Mouse (Mus musculus): ENCODE measurements around the gene Jam2. TPM values are rescaled to one million over a fixed set of nuclear protein-coding genes. Genes with fewer than 3 reads are reported as not detected.

Jam2 gene
- 2.0 and 2.3 TPM in 2 replicates for polyA plus RNA-seq (2015; fragmentation: Nextera tagmentation; extraction: Ambion mirVana)

DNA sequence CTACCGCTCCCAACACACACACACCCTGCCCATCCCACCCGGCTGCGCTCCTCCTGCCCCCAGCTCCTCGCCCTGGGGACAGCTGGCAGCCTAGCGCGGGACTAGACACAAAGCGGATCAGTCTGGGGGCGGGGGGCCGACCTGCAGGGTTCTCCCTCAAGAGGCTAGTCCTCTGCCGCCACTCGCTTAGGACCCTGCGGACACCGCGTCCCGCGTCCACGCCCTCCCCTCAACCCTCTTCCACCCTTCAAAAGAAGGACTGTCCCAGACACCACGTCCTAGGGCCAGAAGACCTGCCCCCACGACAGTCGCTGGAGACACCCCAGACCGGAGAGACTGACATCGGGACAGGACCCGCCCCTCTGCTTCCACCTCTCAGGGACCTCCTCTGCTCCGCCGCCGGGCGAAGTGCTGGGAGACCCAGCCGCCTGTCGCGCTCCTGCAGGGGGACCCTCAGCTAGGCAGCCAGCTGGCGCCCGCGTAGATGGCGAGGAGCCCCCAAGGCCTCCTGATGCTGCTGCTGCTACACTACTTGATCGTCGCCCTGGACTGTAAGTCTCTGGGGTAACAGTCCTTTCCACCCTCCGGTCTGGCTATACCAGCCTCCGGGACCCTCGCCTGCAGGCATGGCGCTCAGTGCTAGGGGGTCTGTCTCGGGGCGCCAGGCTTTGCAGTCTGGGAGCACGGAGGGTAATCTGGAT, at the start of gene Jam2:
TSS of gene Jam2 (plus strand) at position 121 of the 701 bp plus-strand sequence.
- no peaks in the 10 kb centered on the region for H3K9me3 ChIP-seq (replicated peaks)
- no peak within 1 kb of the TSS for H3K9ac ChIP-seq
- peak within 1 kb of the TSS; percentile 49 for H3K4me3 ChIP-seq (replicated peaks)
- H3K4me1 ChIP-seq (replicated peaks): no peaks in the 10 kb centered on the region
- peak; percentile 56 for ATAC-seq (ENCODE audit: insufficient read depth)
- under 1% methylated on average over 43 of the region's 43 CpGs for WGBS (ENCODE audit: insufficient replicate concordance)
- peak within 1 kb of the TSS; percentile 67 for H3K4me2 ChIP-seq
- H3K27me3 ChIP-seq: peaks cover 48% of the 10 kb centered on the region
- no peaks in the 10 kb centered on the region for H3K36me3 ChIP-seq (replicated peaks)
- H3K27ac ChIP-seq (replicated peaks): no peak within 1 kb of the TSS

DNA sequence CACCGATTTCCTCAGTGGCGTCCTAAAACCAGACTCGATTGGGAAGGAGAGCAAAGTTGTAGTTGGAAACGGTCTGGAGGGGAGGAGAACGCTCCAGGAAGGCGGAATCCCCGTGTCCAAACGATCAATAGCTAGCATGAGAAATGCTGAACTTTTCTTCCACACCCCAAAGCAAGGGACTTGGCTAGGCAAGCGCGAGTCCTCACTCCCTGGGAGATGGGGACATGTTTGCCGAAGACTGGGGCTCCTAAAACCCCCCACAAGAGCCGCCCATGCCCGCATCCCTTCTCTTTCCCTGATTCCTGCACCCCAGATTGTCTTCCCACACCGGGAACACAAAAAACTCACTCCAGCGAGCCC, 39.1 kb upstream of the Jam2 start:
- 0 out of 2 replicates have a peak overlapping the region, but pooled peaks have one; percentile 15 for H3K27ac ChIP-seq (replicated peaks)
- peaks cover 18% of the 10 kb centered on the region for H3K4me1 ChIP-seq (replicated peaks)
- under 1% methylated on average over 15 of the region's 15 CpGs for WGBS (ENCODE audit: insufficient replicate concordance)
- peak overlapping the region; percentile 69 for H3K4me3 ChIP-seq (replicated peaks)
- no peaks in the 10 kb centered on the region for H3K27me3 ChIP-seq
- peak overlapping the region; percentile 55 for H3K9ac ChIP-seq
- H3K36me3 ChIP-seq (replicated peaks): peaks cover 16% of the 10 kb centered on the region
- H3K4me2 ChIP-seq: peak overlapping the region; percentile 80
- no peaks in the 10 kb centered on the region for H3K9me3 ChIP-seq (replicated peaks)
- ATAC-seq (ENCODE audit: insufficient read depth): peak; percentile 32

DNA sequence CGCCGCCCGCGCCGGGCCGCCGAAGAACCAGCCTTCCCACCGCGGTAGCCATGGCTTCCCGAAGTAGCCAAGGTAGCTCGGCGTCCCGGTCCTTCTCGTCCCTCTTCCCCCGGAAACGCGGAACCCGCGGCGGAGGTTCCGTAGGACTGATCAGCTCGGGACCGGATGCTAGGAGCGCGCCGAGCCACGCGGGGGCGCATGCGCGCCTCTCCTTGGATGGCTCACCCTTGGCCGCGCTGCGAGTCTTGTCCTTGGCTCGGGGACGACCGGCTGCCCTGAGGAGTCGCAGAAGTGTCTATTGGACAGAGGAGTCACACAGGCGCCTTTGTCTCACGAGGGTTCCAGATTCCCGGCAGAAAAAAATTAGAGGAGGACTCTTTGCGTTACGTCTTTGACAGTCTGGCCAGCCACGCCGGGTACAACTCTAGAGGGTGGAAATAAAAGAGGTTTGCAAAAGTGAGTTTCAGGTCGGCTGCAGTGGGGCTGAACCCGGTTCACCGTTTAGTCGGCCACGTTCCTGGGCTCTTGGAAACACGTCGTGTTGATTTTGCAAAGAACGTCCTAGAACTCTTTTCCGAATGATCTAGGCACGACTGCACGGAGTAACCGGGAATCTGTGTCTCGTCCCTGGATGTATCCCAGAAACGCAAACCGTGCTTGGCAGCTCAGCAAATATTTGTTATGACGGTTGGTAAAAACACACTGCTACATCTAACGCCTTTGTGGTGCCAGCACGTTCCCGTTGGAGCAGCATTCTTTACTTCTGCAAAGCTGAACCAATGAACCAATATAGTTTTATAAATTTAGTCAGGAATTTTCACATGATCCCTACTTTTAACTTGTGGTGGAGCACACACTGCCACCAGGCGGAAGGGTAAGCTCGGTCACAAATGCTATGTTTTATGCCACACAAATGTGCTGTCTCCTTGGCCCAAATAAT, 38.5 kb upstream of the Jam2 start, which contains the start of gene Mrpl39:
TSS of gene Mrpl39 (minus strand) at position 577 of the 940 bp plus-strand sequence.
- H3K9me3 ChIP-seq (replicated peaks): no peaks in the 10 kb centered on the region
- H3K27ac ChIP-seq (replicated peaks): 0 out of 2 replicates have a peak within 1 kb of the TSS, but pooled peaks have one; percentile 15
- under 1% methylated on average over 66 of the region's 66 CpGs for WGBS (ENCODE audit: insufficient replicate concordance)

DNA sequence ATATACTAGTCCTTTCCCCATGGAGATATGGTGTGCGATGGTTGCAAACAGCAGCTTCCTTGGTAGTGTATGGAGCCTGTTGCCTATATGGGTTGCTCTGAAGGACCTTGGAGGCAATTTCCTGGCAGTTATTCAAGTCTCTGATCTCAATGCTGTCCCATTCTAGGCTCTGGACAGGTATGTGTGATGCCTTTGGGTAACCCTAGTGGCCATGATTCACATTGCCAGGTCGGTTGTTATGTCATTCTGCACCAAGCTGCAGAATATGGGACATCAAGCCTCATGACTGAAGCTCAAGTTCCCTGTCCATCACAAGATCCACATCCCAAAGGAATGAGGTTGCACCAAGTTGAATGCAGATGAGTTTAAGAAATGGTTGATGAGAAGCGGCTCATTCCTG, 36.6 kb upstream of the Jam2 start:
- ATAC-seq (ENCODE audit: insufficient read depth): no peak
- 67% methylated on average over 3 of the region's 3 CpGs for WGBS (ENCODE audit: insufficient replicate concordance)
- no peak overlapping the region for H3K4me3 ChIP-seq (replicated peaks)

More for the DNA sequence above, 38.5 kb upstream of the Jam2 start, which contains the start of gene Mrpl39:
- ATAC-seq (ENCODE audit: insufficient read depth): peak; percentile 98
- no peaks in the 10 kb centered on the region for H3K27me3 ChIP-seq
- H3K9ac ChIP-seq: peak within 1 kb of the TSS; percentile 55
- peaks cover 18% of the 10 kb centered on the region for H3K4me1 ChIP-seq (replicated peaks)
- peaks cover 12% of the 10 kb centered on the region; the same call in 1 of the 2 replicates for H3K36me3 ChIP-seq (replicated peaks)
- peak within 1 kb of the TSS; percentile 69 for H3K4me3 ChIP-seq (replicated peaks)
- peak within 1 kb of the TSS; percentile 80 for H3K4me2 ChIP-seq

DNA sequence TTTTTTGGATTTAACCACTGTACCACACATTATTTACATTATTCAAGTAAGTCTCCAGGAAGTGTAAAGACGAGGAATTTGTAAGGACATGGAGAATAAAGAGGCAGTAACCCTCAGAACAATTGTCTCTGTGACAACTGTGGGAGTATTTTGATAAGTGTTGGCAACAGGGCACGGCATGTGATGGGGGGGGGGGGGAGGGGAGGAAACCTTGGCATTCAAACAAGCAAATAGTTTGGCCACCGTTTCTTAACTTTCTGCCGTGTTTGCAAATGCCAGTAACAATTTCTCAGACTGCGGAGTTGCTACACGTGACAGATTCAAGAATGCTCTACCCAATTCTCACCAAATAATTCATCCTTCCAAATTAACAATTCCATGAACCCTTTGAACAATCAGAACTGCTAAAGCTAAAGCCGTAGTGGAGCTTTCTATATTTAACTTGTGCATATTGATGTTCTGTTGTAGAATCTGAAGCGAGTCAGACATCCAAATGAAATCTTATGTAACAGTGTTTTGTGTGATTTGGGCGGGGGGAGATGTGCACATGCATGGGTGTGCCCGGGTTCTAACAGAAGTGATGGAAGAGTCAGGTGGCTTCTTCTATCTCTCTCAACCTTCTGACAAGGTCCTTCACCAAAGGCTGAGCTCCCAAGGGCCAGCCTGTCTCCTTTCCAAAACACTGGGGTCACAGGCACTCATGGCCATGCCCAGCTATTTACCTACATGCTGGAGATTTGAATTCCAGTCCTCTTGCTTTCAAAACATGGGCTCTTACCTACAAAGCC, 29.0 kb upstream of the Jam2 start:
- no peaks in the 10 kb centered on the region for H3K4me1 ChIP-seq (replicated peaks)
- H3K4me3 ChIP-seq (replicated peaks): no peak overlapping the region
- no peaks in the 10 kb centered on the region for H3K36me3 ChIP-seq (replicated peaks)

More for the DNA sequence above, 36.6 kb upstream of the Jam2 start:
- H3K9me3 ChIP-seq (replicated peaks): no peaks in the 10 kb centered on the region
- no peak overlapping the region for H3K4me2 ChIP-seq
- H3K4me1 ChIP-seq (replicated peaks): peaks cover 18% of the 10 kb centered on the region
- no peaks in the 10 kb centered on the region for H3K27me3 ChIP-seq
- H3K27ac ChIP-seq (replicated peaks): no peak overlapping the region
- H3K36me3 ChIP-seq (replicated peaks): no peaks in the 10 kb centered on the region
- H3K9ac ChIP-seq: no peak overlapping the region

DNA sequence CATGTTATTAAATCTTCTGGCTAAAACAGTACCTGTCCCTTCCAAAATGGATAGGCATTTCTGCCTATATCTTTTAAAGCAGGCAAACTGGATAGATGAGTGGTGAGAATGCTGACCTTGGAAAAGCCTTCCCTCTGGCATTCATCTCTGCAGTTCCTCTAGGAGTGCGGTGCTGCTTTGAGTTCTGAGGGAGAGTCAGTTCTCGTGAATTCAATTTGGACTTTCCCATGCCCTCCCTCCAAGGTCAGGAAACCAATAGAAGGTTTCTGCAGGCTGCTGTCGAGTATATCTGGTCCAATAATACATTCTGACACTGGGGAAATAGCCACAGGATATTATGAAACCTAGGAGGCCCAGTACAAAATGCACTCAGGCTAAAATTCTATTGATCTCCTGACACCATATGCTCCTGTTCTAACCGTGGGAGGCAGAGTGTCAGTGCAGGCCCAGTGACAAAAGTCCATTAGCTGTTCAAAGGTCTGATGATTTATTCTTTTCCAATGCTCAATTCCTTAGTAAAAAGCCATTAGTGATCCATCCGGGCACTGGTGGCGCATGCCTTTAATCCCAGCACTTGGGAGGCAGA, 28.1 kb upstream of the Jam2 start:
- Histone ChIP-seq H3K36me3 (replicated peaks) (no peaks in the 10 kb centered on the region), H3K27ac (replicated peaks) (no peak overlapping the region), H3K4me2 (no peak overlapping the region), H3K9me3 (replicated peaks) (no peaks in the 10 kb centered on the region), H3K4me1 (replicated peaks) (no peaks in the 10 kb centered on the region), H3K4me3 (replicated peaks) (no peak overlapping the region), H3K9ac (no peak overlapping the region), H3K27me3 (no peaks in the 10 kb centered on the region)
- ATAC-seq (ENCODE audit: insufficient read depth): no peak
- WGBS (ENCODE audit: insufficient replicate concordance): 58% methylated on average over 6 of the region's 6 CpGs

More for the DNA sequence above, 29.0 kb upstream of the Jam2 start:
- Histone ChIP-seq H3K4me2 (no peak overlapping the region), H3K9me3 (replicated peaks) (no peaks in the 10 kb centered on the region), H3K27ac (replicated peaks) (no peak overlapping the region), H3K27me3 (no peaks in the 10 kb centered on the region), H3K9ac (no peak overlapping the region)
- no peak for ATAC-seq (ENCODE audit: insufficient read depth)
- 57% methylated on average over 10 of the region's 10 CpGs for WGBS (ENCODE audit: insufficient replicate concordance)

DNA sequence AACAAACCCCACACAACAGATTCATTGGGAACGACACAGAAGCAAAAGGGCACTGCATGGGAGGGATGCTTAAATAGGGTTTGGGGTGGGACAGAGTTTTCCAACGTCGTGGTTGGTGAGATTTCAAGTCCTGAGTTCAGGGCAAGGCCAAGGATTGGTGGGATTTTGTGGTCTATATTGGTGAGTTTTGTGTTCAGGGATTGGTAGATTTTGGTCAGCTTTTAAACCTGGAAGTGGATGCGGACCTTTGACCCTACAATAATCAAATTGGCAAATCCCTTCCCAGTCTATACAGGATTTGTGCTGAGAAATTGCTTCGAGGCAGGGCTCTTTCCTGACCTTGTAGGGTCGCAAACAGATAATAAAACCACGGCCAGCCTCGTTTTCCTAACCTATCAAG, 6.0 kb upstream of the Jam2 start:
- no peak overlapping the region for H3K9ac ChIP-seq
- peaks cover 11% of the 10 kb centered on the region for H3K27me3 ChIP-seq
- H3K4me1 ChIP-seq (replicated peaks): no peaks in the 10 kb centered on the region
- H3K4me3 ChIP-seq (replicated peaks): no peak overlapping the region
- no peak for ATAC-seq (ENCODE audit: insufficient read depth)
- H3K27ac ChIP-seq (replicated peaks): no peak overlapping the region
- 55% methylated on average over 8 of the region's 8 CpGs for WGBS (ENCODE audit: insufficient replicate concordance)
- H3K36me3 ChIP-seq (replicated peaks): no peaks in the 10 kb centered on the region
- H3K4me2 ChIP-seq: no peak overlapping the region
- H3K9me3 ChIP-seq (replicated peaks): no peaks in the 10 kb centered on the region

DNA sequence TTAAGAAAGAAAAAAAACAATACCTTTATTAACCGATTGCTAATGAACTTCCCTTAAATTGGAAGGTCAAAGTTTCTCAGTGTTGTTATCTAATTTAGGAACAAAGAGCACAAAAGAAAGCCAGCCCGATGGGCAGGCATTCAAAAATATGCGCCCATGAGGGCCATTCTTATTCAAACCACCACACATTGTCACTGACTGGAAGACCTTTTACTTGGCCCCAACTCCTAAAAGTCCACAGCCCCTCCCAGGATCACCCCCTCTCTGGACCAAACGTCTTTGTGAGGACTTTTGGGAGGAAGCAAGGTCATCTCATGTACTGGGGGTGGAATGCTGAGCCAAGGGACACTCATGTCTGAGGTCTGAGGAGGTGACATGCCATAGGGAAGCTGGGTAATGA, 4.7 kb upstream of the Jam2 start:
- Histone ChIP-seq H3K27ac (replicated peaks) (no peak overlapping the region), H3K4me3 (replicated peaks) (no peak overlapping the region), H3K36me3 (replicated peaks) (no peaks in the 10 kb centered on the region), H3K9me3 (replicated peaks) (no peaks in the 10 kb centered on the region), H3K4me2 (no peak overlapping the region), H3K4me1 (replicated peaks) (no peaks in the 10 kb centered on the region), H3K27me3 (peaks cover 23% of the 10 kb centered on the region), H3K9ac (no peak overlapping the region)
- WGBS (ENCODE audit: insufficient replicate concordance): 54% methylated on average over 4 of the region's 4 CpGs
- no peak for ATAC-seq (ENCODE audit: insufficient read depth)

DNA sequence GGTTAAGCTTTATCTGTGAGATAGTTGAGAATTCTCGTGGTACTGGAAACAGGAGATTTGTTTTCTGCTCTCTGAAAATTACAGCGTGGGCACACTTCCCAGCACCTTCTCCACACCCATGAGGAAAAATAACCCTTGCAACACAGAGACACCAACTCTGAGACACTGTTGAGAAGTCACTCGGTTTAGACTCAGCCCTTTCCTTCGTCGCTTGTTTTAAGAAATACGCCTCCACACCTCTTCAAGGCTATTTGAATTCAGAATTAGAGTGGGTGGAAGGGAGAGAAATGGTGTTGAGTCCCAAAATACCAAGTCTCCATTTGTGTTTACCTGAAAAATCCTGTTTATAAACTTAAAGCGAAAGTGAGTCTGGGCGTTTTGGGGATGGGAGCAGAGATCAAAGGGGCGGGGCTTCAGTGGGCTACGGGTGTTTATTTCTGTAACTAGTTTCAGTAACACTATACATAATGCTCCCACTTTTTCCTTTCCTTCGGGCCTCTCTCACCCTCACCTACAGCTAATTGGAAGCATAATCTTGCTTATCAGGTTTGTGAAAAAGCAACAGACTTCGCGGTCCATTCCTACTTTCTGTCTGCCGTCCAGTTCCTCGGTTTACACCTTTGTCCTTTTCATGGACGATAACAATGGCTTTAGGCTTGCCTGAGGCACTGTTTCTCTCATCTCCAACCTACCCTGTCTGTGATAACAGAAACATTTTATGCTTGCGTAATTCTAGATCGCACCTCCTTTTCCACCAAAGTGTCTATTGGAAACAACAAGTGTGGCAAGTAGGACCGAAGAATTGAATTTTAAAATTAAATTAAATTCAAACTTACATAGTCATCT, 4.1 kb upstream of the Jam2 start:
- 73% methylated on average over 19 of the region's 19 CpGs for WGBS (ENCODE audit: insufficient replicate concordance)
- H3K4me2 ChIP-seq: no peak overlapping the region
- peaks cover 30% of the 10 kb centered on the region for H3K27me3 ChIP-seq
- ATAC-seq (ENCODE audit: insufficient read depth): no peak
- H3K27ac ChIP-seq (replicated peaks): no peak overlapping the region
- no peaks in the 10 kb centered on the region for H3K4me1 ChIP-seq (replicated peaks)
- no peak overlapping the region for H3K9ac ChIP-seq
- H3K9me3 ChIP-seq (replicated peaks): no peaks in the 10 kb centered on the region
- no peak overlapping the region for H3K4me3 ChIP-seq (replicated peaks)
- no peaks in the 10 kb centered on the region for H3K36me3 ChIP-seq (replicated peaks)

DNA sequence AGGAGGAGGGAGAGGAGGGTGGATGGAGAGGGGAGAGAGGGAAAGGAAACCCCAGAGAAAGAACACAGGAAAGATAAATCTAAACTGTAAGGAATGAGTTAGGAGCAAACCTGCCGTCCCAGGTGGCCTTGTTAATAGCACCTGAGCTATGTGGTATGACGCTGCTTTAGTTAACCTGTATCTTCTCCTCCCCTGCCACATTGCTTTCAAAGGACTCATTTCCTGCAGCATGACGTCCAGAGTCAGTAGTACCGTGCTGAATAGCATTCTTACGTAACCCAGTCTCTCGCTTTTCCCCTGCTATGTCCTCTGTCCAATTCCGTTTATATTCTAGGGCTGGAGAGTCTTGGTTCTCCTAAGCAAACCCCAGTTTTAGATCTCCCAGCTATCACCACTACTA, 3.0 kb upstream of the Jam2 start:
- no peak for ATAC-seq (ENCODE audit: insufficient read depth)
- Histone ChIP-seq H3K36me3 (replicated peaks) (no peaks in the 10 kb centered on the region), H3K27ac (replicated peaks) (no peak overlapping the region), H3K27me3 (peaks cover 40% of the 10 kb centered on the region), H3K9ac (no peak overlapping the region), H3K4me2 (no peak overlapping the region), H3K4me3 (replicated peaks) (no peak overlapping the region), H3K4me1 (replicated peaks) (no peaks in the 10 kb centered on the region), H3K9me3 (replicated peaks) (no peaks in the 10 kb centered on the region)
- 48% methylated on average over 7 of the region's 7 CpGs for WGBS (ENCODE audit: insufficient replicate concordance)
